Mouse (Mus musculus) heart, postnatal 36 days (tissue): ENCODE measurements at regions not wholly inside any gene's neighbourhood (a gene's known extent, or its start where the extent isn't known, plus 50 kb on each side); places are given as distances from the start of the nearest gene placed in this dataset.

ENCODE experiments used
- DNase-seq, 2 experiments: peaks; one replicate each; pipeline ENCODE4 v3.0.0; 2021 to 2022
- intact Hi-C: fragments of 180-260 bp; cut with DNase I; formaldehyde crosslinking; loops from one replicate; pipeline ENCODE4 v1.15.1; 2025

DNA sequence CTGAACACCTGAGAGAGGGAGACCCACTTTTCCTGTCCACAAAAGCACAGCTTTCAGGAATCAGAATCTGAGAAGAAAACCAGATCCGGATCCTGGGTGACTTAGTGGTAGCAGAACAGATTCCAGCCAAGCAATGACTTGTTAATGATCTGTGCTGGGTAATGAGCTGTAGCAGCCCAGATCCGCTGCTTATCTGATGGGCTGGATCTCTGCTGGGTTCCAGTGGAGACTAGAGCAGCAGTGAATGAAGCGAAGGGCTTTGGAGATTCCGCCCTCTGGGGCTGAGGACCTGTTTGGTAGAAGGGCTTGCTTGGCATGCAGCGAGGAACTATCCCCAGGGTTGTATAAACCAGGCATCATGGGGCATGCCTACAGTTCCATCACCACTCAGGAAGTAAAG, 156.3 kb downstream of the Maf start:
- intact Hi-C loops = no loop called here
- DNase-seq = no peak

GRCm38 (mm10) chr8:115549112-115549511, 158.5 kb downstream of the Maf start:
- DNase-seq = no peak
- intact Hi-C loops = no loop called here

GRCm38 (mm10) chr8:115544067-115544466, 163.5 kb downstream of the Maf start:
- intact Hi-C loops = no loop called here
- DNase-seq = no peak

DNA sequence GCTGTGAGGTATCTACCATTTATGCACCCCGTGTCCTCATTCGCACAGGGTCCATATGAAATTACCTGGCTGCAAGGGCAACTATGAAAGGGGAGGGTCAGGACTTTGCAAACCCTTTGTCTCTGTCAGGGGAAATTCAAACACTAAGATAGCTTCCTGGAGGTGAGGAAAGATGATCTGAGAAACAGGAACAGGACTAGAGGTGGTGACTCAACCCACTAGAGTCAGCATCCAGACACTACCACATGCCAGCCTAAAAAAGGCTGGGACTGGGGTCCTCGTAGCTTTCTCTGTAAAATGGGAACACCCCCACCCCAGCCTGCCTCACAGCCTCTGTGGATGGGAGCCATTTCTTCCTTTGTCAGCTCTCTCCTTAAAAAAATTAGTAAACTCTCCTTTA, 164.7 kb downstream of the Maf start:
- DNase-seq = no peak
- intact Hi-C loops = no loop called here

DNA sequence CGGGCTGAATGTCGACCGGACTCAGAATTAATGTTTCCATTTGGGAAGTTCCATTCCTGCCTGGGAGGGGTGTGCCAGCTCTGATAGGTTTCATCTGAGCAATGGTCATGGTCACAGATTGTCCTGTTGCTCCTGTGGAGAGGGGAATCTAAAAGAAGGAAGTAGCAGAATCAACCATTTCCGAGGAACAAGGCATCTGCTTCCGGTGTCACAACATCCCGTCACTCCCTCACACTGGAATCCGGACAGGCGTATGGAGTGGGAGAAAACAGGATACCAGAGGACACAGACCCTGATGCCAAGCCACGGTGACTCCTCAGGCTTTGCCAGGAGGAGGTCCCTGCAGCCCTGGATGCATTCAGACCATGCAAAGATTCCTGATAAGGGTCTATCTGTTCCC, 168.0 kb downstream of the Maf start:
- DNase-seq = peak; percentile 8 to 9
- intact Hi-C loops = no loop called here

DNA sequence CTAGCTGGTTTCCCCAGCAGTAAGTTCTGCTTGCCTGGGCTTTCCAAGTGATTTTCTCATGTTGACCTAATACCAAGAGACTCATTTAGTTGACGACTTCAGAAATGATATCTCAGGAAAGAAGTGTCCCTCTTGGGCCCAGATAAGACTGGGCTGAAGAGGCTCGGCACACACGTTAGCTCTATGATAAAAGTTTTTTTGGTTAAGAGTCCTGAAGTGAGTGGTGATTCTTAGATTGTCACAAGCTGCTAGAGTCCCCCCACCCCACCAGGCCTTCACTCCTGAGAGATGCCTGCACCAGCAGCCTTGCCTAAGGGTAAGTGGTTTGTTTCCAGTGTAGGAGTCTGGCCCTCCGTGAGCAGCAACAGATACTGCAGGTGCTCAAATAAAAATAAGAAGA, 169.4 kb downstream of the Maf start:
- no peak for DNase-seq
- intact Hi-C loops = no loop called here

GRCm38 (mm10) chr8:115537761-115538160, 169.8 kb downstream of the Maf start:
- no peak for DNase-seq
- intact Hi-C loops = no loop called here

DNA sequence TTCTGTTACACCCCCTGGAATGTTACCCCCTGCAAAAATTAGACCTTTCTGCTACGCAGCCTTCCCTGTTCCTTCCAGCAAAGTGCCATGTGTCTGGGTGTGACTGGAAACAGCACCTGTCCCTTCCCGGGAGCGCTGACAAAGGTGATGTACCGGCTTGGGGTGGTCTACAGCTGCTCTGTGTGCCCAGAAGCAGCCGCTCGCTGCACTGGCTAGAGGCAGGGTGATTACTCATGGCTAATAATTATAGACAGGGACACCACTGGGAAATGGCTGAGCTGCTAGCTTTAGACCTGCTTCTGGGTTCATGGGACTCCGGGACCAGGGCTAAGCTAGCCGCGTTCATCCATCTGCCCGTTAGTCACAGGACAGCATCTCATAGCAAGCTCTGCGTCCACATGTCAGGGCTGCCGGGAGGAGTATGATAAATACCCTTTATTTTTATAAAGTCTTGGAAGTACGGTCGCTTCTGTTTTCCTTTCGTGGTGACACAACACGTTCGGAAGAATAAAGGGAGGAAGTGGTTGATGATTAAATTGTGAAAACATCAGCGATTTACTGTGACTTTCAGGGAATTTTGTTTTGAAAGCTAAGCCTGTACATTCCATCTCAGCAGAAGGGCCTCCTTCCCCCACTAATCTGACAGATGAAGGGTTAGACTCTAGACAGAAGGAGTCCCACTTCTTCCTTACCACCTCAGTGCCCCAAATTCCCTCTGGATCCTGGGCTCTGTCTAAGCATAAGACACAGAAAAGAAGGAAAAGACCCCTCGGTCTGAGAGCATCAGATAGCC, 170.8 kb downstream of the Maf start:
- peak in 1 of 2 experiments; percentile 15 for DNase-seq
- intact Hi-C loops = no loop called here

DNA sequence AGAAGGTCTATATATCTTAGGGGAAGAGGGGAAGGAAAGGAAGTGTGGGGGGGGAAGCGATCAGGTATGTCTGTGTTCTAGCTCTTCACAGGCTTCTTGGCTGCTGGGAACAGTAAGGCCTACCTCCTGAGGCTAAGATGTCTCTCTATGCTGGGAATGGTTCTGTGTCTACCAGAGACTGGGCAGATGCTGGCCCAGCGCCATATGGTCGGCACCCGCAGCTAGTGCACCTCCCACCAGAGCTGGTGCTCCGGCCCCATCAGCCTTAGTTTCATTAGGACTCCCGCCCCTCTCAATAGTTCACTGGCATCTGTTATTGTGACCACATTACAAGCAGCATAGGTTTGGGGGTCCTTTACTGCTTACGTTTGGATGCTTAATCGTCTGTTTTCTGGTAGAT, 171.6 kb downstream of the Maf start:
- intact Hi-C loops = no loop called here
- DNase-seq = no peak

DNA sequence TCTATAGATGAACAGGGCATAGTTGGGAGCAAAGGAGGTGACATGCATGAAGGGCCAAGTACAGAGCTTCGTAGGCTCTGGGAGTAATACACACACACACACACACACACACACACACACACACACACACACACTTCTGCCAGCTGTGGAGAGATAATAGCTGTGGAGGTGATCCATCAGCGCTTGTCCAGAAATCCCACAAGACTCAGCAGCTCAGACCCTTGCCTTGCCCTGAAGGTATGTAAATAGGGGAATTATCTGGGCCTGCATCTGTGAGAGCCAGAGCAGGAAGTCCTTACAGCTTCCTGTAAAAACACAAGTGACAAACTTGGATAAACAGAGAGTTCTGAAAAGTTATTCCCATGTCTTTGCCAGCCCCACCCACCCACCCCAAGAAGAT, 173.6 kb downstream of the Maf start:
- intact Hi-C loops = no loop called here
- no peak for DNase-seq

DNA sequence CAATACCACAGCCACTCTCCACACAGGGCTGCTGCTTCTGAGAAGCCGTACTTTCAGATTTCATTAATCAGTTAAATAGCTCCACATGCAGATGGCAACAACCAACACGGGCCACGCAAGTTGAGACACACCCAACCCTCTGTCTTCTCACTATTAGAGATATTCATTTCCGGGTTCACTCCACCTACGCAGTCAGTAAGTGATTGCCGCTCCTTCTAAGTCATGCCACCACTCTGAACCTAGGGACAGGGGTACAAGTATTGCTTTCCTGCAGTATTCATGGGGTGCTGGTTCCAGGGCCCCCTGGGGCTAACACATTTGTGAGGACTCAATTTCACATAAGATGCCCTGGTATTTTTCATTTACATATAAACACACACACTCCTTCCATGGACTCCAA, 176.3 kb downstream of the Maf start:
- intact Hi-C loops = no loop called here
- DNase-seq = no peak

- intact Hi-C loops = no loop called here
- peak; percentile 12 to 18 for DNase-seq
Measured at GRCm38 (mm10) chr8:115529568-115530342, 177.8 kb downstream of the Maf start.

DNA sequence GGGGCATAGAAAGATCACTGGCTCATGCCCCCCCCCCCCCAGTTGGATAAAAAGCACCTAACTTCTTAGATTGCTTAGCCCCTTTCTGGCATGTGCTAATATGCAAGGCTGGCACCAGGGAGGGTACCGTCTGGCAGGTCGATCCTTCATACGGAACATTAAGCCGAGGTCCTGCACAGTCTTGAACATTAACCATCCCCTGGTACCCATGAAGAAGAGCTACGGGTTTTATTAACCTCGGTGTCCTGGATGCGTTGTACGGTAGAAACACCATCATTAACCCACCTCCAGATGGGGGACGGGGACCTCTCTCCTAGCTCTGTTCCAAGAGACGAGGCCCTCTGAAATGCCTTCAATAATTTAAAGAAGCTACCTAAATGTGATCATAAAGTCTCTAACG, 178.7 kb downstream of the Maf start:
- intact Hi-C loops = no loop called here
- DNase-seq = no peak

DNA sequence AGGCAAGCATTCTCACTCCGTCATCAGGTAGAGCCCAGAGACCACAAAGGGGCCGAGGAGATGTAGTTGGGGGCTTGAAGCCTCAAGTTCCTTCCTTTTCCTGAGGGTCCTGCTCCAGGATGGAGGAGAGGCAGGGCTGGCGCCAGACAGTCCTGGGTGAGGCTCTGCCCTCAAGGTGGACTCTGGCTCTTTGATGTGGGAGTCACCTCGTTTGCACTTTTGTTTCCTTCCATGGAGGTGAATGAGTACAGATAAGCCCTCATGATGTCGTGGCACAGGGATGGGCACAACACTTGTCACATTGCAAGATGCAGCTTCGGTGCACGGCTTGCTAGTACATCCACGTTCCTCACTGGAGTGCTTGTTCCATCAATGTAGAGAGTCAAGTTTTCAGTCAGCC, 182.4 kb downstream of the Maf start:
- no peak for DNase-seq
- intact Hi-C loops = no loop called here

- no peak for DNase-seq
- intact Hi-C loops = no loop called here
Measured at GRCm38 (mm10) chr8:115524713-115525112, 182.9 kb downstream of the Maf start.

DNA sequence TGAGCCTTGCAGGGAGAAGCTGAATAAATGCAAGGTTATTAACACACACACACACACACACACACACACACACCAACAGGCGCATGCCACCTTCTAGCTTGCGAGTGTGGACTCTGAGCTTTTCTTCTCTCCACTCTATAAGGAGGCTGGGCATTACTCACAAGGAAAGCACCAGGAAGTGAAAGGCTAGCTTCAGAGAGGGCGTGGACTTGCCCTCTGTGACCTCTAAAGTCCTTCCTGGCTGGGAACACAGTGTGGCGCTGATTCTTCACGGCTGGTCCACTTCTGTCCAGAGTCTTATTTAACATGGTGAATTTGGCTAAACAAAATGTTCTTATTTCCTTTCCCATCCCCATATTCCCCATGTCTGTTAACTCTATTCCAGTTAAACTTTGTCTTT, 185.1 kb downstream of the Maf start:
- DNase-seq = no peak
- intact Hi-C loops = no loop called here

DNA sequence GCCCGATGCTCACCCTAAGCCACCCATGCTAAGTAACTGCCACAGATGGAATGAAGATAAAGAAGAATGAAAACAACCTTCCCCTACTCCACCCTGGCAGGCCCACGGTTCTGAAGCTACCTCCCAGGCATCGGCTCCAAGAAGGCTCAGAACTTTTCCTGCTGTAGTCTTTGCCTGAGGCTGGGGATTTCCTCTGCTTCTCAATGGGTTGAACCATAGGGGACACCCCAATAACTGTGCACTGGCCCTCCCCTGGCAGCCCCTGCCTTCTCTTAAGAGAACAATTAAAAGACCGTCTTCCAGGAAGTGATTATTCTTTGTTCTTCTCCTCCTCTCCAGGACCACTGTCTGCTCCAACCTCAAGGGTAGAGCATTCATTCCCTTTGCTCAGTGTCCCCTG, 191.9 kb downstream of the Maf start:
- intact Hi-C loops = no loop called here
- DNase-seq = no peak

DNA sequence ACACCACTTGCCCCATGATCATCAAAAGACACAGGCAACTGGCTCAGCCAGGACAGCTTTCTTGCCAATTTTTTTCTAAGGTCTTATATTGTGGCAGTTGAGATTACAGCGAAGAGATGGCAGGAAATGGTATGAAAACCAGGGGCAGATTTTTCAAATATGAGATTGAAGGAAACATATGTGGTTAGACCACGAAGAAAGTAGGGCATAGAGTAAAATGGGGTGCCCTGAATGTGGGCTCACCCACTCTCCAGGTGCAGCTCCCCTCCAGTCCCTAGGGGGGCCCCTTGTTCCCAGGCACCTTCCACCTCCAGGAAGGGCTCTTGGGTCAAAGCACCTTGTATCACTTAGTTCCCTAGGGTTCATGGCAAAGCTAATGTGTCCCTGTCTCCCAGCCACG, 193.1 kb downstream of the Maf start:
- DNase-seq = no peak
- intact Hi-C loops = no loop called here

GRCm38 (mm10) chr8:115507180-115507579, 200.4 kb downstream of the Maf start:
- no peak for DNase-seq
- intact Hi-C loops = no loop called here

GRCm38 (mm10) chr8:115506741-115507140, 200.9 kb downstream of the Maf start:
- no peak for DNase-seq
- intact Hi-C loops = no loop called here

DNA sequence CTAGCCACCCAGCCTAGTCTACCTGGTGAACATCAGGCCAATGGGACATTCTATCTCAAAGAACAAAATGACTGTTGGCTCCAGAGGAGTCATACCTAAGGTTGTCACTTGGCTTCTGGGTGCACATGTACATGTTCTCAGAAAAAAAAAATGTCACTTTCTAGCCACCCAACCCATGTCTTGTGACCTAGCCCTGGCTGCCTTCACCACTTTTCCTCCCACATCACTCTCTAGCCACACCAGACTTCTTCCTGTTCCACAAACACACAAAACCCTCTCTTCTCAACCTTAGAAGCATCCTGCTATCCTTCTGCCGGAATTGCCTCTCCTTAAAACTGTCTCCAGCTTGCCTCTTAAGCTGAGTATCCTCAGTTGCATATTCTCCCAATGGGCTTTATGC, 211.6 kb downstream of the Maf start:
- intact Hi-C loops = no loop called here
- no peak for DNase-seq

GRCm38 (mm10) chr8:115494353-115494752, 213.2 kb downstream of the Maf start:
- intact Hi-C loops = no loop called here
- DNase-seq = no peak
